Mouse (Mus musculus) testis, adult 2 months (tissue): ENCODE measurements around the gene Rsu1. TPM values are rescaled to one million over a fixed set of nuclear protein-coding genes. Genes with fewer than 3 reads are reported as not detected.

Experiments used
- H3K27ac ChIP-seq: fragments of 200-500 bp; 2 replicates; pipeline ENCODE4 v1.5.1; 2012; ENCODE audit warnings: low read depth, low read length; ENCODE audit not compliant: control insufficient read depth, insufficient read depth
- H3K27me3 ChIP-seq: fragments of 200-500 bp; 2 replicates; pipeline ENCODE4 v1.6.1; 2012; ENCODE audit warnings: mild to moderate bottlenecking, low read length, moderate library complexity; ENCODE audit not compliant: control insufficient read depth, insufficient read depth
- H3K36me3 ChIP-seq: fragments of 200-500 bp; 2 replicates; pipeline ENCODE4 v1.6.1; 2012; ENCODE audit warnings: mild to moderate bottlenecking, low read length; ENCODE audit not compliant: control insufficient read depth, insufficient read depth
- H3K4me1 ChIP-seq: fragments of 200-500 bp; 2 replicates; pipeline ENCODE4 v1.6.1; 2012; ENCODE audit warnings: low read length; ENCODE audit not compliant: control insufficient read depth, insufficient read depth
- H3K4me3 ChIP-seq: fragments of 200-500 bp; 2 replicates; pipeline ENCODE4 v1.5.1; 2012; ENCODE audit warnings: low read depth, mild to moderate bottlenecking, low read length, moderate library complexity, mixed read lengths; ENCODE audit not compliant: control insufficient read depth
- CTCF ChIP-seq: fragments of 200-500 bp; IDR thresholded peaks from 2 replicates; pipeline ENCODE4 v1.5.1; 2012; ENCODE audit warnings: low read depth, mild to moderate bottlenecking, inconsistent platforms, low read length, moderate library complexity; ENCODE audit not compliant: control insufficient read depth, insufficient read depth, insufficient replicate concordance
- POLR2A ChIP-seq: fragments of 200-500 bp; IDR thresholded peaks from 2 replicates; pipeline ENCODE4 v1.6.1; 2012; ENCODE audit warnings: low read depth, mild to moderate bottlenecking, inconsistent platforms, low read length, moderate library complexity; ENCODE audit not compliant: control insufficient read depth
- polyA plus RNA-seq: library from polyadenylated mRNA; depleted of rRNA; stranded (reverse); fragments of >200 nt; gene quantifications from 2 replicates; pipeline ENCODE4 v1.2.3, GENCODE M21; 2012

Gene Rsu1
- polyA plus RNA-seq, 1 experiment = 11.7 TPM

- Histone ChIP-seq H3K4me3 (no peak overlapping the region), H3K4me1 (no peaks in the 10 kb centered on the region), H3K27ac (no peak overlapping the region), H3K36me3 (no peaks in the 10 kb centered on the region), H3K27me3 (no peaks in the 10 kb centered on the region)
- TF ChIP-seq CTCF (no peak), POLR2A (no peak)
Measured at GRCm38 (mm10) chr2:13234796-13235195, 36.4 kb downstream of the Rsu1 start.

DNA sequence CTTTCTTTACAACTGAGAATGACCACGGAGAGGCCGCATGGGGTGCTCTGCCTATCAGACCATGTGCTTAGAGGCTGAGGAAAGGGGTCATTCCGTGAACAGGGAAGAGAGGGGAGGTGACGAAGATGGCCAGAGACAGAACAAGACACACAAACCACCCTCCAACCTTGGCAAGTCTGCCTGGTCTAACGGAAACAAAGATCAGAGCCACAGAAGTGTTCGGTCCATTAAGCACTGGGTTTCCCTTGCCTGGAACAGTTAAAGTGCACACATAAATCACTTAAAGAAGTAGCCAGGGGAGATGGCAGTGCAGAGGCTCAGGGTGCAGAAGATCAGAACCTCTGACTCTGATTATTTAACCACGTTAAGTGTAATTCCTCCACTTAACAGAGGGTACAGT, 37.3 kb downstream of the Rsu1 start:
- H3K4me1 ChIP-seq = no peaks in the 10 kb centered on the region
- no peak overlapping the region for H3K27ac ChIP-seq
- no peaks in the 10 kb centered on the region for H3K27me3 ChIP-seq
- no peak for TF ChIP-seq POLR2A
- no peak for TF ChIP-seq CTCF
- no peaks in the 10 kb centered on the region for H3K36me3 ChIP-seq
- no peak overlapping the region for H3K4me3 ChIP-seq

DNA sequence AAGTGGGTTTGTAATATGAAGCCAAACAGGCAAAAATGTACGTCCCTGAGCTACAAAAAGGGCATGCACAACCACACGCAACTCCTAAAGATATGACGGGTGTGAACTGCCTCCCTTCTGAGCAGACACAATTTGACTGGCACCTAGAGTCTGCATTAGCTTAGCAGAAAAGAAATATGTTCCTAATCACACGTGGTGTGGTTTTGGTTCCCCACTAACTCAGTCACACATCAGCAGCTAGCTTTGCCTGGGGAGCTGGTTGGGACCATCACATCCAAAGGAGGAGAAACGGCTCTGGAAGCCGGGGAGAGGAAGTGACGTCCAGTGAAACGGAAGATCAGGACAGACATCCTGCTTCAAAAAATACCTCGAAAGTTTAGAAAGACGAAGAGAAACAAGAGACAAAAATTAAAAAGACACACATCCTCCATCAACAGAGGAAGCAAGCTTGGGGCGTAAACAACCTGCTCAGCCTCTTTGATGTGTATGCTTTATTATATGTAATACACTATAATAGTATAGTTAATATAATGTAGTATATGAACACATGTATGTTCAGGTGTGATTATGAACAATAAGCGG, 37.9 kb downstream of the Rsu1 start:
- Histone ChIP-seq H3K4me1 (no peaks in the 10 kb centered on the region), H3K27me3 (no peaks in the 10 kb centered on the region), H3K4me3 (no peak overlapping the region), H3K27ac (no peak overlapping the region), H3K36me3 (no peaks in the 10 kb centered on the region)
- TF ChIP-seq CTCF (no peak), POLR2A (no peak)

DNA sequence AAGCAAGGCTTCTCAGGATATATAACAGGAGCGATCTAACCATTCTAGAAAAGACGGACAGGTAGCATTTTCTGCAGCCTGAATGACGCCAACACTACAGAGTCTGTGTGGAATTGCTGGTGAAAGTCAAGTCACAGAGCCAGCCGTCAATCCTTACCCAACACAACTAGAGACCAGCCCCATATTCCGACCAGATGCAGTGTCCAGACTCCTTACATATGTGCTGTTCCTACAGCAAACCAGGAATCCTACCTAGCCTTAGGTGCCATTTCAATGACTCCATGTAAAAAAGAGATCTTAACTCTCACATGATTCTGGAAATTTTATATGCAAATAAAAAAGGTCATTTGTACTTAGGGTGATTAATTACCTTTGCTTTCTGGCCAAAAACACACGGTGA, 38.9 kb downstream of the Rsu1 start:
- Histone ChIP-seq H3K27me3 (no peaks in the 10 kb centered on the region), H3K4me1 (no peaks in the 10 kb centered on the region), H3K27ac (no peak overlapping the region), H3K36me3 (no peaks in the 10 kb centered on the region), H3K4me3 (no peak overlapping the region)
- TF ChIP-seq CTCF = no peak
- TF ChIP-seq POLR2A = no peak

GRCm38 (mm10) chr2:13229686-13230085, 41.5 kb downstream of the Rsu1 start:
- Histone ChIP-seq H3K4me3 (no peak overlapping the region), H3K36me3 (no peaks in the 10 kb centered on the region), H3K27ac (no peak overlapping the region), H3K27me3 (no peaks in the 10 kb centered on the region), H3K4me1 (no peaks in the 10 kb centered on the region)
- TF ChIP-seq POLR2A (no peak), CTCF (no peak)

DNA sequence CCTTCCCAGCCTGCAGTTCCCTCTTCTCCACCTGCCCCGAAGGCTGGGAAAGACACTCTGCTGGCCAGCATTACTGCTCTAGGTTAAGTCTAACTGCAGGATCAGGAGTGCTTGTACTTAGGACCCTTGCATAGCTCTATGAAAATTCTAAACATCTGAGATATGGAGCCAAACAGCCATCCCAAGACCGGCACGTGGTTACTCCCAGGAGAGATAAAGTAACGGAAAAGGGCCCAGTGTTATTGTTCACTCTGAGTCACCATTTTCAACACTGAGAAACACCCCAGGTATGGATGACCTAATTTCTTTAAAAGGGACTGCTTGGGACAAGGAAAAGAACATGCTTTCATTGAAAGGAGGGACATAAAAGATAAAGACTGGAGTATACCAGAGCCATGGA, 45.2 kb downstream of the Rsu1 start:
- no peak overlapping the region for H3K27ac ChIP-seq
- no peaks in the 10 kb centered on the region for H3K36me3 ChIP-seq
- no peak for TF ChIP-seq POLR2A
- no peak for TF ChIP-seq CTCF
- H3K4me3 ChIP-seq = no peak overlapping the region
- H3K27me3 ChIP-seq = no peaks in the 10 kb centered on the region
- H3K4me1 ChIP-seq = no peaks in the 10 kb centered on the region

DNA sequence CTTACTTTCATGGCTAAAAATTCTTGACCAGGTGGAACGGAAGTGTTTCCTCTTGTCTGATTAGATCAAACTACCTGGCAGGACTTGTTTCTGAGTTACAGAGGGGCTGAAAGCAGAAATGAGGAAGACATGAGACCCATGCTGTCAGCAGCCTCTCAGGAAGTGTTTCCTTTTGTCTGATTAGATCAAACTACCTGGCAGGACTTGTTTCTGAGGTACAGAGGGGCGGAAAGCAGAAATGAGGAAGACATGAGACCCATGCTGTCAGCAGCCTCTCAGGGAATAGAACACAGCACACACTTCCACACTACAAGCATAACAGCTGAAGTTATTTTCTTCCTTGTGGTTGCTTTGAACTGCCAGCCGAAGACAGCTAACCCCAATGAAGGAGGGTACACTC, 46.7 kb downstream of the Rsu1 start:
- H3K4me3 ChIP-seq = no peak overlapping the region
- no peak overlapping the region for H3K27ac ChIP-seq
- no peaks in the 10 kb centered on the region for H3K36me3 ChIP-seq
- no peak for TF ChIP-seq POLR2A
- TF ChIP-seq CTCF = no peak
- H3K4me1 ChIP-seq = no peaks in the 10 kb centered on the region
- no peaks in the 10 kb centered on the region for H3K27me3 ChIP-seq

DNA sequence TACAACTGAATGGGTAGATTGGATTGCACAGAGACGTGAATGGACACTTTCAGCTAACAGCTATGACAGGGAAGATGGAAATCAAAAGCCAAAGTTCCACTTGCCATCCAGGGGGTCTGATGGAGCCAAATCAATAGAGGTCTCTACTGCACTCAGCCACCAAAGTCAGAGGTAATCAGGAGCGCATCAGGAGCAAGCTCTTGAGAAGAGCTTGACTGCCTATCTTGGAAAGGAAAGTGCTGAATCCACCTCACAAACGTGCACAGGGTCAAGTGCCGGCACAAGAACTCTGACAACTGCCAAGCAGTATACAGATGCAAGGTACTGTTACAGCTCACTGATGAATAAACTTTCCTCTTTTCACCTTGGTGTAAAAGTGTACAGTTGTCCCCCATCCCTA, 47.8 kb downstream of the Rsu1 start:
- H3K36me3 ChIP-seq = no peaks in the 10 kb centered on the region
- TF ChIP-seq CTCF (no peak), POLR2A (no peak)
- no peak overlapping the region for H3K4me3 ChIP-seq
- no peaks in the 10 kb centered on the region for H3K27me3 ChIP-seq
- no peak overlapping the region for H3K27ac ChIP-seq
- H3K4me1 ChIP-seq = no peaks in the 10 kb centered on the region
